Mouse (Mus musculus): ENCODE data around the gene Mmel1.

Gene Mmel1

DNA sequence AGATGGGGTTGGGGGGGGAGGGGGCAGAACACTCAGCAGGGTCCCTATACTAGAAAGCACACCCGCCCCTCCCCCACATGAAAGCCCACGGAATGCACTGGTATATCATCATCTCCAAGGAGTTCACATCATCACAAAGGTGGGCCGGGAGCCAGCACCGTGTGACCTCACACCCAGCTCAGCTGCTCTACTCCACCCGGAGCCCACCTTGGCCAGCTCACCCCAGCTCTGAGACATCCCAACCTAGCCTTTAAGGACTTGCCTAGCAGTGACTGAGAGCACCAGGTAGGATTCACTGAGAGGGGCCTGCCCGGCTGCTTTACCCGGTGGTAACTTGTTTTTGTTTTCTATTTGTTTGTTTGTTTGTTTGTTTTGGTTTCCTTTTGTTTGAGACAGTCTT is at the start of gene Mmel1:
Gene Mmel1 (plus strand): TSS at position 146 of the 400 bp plus-strand sequence.
- DNase-seq, result no peak

DNA sequence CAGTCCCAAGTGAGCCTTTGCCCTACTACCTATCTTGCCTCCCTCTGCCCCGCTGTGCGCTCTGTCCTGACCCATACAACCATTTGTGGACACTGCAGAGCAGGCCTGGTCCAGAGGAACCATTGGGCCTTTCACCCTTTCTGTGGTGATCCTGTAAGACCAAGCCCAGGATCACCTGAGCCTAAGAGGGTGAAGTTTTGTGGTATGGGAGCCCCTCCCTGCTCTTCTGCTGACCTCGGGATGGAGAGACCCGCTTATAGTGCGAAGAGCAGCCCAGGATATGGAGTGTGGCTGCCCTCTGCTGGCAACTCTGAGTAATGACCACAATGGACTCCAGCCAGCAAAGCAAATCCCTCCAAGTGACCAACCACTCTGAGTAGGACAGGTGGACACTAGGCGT is 43.7 kb upstream of the Mmel1 start:
- DNase-seq, result peak in 1 of 2 experiments; percentile 21

DNA sequence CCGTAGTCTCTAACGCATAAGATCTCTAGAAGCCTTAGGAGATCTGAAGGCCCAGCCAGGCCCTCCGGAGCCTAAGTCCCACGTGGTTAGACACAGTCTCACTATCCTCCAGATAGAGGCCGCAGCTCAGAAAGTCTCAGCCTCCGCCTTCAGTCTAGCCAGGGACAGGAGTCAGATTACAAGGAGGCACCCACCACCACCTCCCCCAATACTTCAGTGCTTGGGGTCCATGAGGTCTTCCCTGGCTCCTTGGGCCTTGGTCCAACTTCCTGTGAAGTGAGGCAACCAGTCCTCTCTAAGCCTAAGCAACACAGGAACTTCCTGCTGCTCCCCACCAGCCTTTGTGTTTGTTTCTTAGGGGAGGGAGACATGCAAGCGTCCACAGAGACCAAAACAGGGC is 43.2 kb upstream of the Mmel1 start:
- DNase-seq, result no peak

DNA sequence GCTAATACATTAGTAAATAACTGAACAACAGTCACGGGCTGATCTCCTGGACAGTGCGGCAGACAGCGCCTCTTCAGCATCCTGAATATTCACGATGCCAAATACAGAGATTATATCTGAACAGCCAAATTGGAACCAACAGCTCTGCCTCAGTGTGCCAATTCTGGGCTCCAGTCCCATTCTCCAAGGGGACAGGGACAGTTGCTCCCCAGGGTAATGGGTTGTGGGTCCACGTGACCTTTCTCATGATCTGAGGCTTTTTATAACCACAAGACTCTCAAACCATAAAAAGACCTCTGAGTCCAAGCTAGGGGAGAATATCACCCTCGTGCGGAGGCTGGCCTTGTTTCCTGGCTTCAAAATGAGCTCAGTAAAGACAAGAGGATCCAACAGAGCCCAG is 42.2 kb upstream of the Mmel1 start:
- no peak for DNase-seq

DNA sequence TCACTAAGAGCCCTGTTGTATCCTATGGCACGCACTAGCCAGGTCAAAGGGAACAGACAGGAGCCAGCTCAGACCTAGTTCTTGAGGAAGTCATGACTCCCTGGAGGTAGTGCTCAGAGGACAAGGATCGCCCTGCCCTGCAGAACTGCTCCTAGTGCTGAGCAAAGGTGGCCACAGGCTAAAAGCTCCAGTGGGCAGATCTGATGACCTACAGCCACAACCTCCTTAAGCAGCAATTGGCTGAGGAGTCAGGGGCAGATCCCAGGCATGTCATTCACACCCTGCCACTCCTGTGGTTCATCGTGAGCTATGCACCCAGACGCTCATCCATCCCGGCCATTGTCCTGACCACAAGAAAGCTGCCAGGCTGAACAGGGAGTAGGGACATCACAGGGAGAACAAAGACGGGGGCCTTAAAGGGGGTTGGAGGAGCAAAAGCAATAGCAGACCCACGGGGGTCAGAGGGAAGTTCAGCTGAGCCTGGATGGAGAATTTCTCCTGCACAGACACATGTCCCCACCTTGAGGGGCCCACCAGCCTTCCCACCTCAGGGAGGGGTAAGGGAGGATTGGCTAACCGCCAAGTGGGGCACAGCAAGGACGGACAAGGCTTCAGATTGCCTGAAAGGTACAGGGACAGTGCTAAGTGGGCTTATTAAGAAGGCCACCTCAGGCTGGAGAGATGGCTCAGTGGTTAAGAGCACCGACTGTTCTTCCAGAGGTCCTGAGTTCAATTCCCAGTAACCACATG is 41.3 kb upstream of the Mmel1 start:
- no peak for DNase-seq

DNA sequence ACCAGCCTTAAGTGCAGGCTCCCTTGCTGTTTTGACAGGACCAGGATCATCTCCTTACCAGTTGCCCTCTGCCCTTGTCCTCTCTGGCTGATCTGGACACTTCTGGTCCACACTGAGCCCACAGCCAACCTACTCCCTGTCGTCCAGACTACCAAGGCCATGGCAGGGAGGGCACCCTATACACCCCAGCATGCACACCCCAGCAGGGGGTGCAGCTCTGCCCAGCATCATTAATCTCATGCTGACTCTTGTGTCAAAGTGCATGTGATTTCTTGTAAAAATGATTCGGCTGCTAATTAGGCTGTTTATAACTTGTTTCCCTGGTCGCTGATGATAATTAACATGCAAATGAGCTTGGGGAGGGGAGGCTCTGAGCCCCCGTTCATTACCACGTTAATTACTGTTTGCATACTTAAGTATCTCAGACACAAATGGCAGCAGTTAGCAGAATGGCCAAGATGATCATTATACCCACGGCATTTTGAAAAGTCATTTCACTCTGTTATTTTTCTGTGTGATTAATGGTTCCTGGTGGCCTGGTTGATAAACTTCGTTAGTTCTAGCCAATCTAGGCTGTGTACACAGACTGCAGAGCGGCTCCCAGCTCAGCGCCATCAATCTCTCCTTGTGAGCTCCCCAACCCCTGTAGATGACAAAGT is 37.3 kb upstream of the Mmel1 start:
- no peak for DNase-seq

DNA sequence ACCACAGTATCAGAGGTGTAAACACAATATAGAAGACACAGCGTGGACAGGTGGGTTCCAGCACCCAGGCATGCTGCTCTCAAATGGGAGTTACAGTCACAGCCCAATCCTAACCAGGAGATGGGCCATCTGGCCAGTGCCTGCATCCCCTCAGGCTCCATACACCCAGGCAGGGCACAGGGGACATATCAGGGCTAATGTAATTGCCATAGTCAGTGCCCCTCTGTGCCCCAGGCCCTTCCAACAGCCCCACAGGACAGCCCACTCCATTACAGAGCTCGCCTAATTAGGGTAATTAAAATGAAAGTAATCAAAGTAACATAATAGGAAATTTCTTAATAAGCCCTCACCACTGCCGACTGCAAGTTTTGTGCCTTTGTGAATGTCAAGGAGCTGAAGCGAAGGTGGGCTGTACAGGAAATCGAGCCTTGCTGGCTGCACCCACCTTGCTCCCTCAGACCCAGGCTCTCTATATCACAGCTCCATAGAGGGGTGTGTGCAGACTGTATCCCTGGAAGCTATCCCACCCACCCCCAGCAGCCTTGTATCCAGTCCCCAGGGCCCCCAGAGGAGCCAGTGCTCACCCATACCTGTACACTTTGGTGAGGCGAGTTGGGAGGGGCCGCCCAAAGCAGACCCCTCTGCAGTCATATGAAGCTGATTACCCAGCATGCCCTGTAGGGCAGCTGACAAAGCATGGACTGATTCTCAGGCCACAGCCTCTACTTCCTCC is 33.0 kb upstream of the Mmel1 start:
- no peak for DNase-seq

DNA sequence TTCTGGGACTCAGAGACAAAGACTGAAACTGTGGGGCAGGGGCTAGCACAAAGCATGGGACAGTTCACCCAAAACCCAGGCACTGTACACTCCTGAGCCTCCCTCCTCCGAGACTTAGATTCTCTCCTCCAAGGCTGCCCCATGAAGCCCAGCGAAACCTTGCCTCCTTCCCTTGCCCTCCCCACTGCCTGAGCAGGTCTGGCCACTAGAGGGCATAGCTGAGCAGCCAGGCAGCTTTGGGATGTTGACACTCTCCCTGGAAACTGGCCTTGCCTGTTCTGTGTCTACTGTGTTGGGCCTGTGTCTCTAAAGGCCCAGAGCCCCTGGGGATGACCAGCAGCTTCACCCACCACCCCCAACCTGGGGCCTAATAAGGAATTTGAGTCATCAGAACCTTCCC is 32.2 kb upstream of the Mmel1 start, which contains the start of gene Ttc34:
Gene Ttc34 (plus strand): TSS at position 290 of the 400 bp plus-strand sequence.
- peak; percentile 22 to 46 for DNase-seq

DNA sequence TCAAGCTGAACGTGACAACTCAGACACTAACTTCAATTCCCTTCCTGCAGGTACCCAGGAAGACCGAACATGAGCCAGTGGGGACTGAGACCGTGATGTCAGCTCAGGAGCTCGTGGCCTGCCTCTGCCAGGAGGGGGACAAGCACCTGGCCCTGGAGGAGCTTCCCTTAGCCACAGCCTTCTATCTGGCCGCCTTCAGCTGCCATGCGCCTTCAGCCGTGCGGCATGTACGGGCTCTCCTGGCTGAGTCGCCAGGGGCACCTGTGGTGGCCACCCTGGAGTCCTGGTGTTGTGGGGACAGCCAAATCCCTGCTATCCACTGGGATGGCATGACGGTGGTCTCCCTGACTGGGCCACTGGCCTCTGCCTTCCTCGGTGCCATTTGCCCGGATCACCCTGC is 30.6 kb upstream of the Mmel1 start:
- DNase-seq, result no peak

DNA sequence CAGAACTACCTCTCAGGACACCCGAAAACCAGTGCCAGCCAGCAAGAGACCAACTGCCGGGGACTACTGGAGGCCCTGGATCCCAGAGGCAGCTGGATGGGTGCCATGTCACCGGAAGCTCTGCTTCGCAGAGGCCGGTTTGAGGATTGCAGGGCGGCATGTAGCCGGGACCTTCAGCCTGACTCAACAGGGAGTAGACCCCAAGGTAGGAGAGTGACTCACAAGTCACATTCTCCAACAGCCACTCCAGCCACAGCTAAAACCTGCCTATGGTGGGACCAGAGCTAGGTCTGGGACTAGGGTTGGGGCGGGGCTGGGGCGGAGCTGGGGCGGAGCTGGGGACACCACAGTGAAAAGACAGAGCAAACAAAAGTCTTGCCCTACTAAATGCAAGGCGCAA is 30.0 kb upstream of the Mmel1 start:
- DNase-seq, result no peak

DNA sequence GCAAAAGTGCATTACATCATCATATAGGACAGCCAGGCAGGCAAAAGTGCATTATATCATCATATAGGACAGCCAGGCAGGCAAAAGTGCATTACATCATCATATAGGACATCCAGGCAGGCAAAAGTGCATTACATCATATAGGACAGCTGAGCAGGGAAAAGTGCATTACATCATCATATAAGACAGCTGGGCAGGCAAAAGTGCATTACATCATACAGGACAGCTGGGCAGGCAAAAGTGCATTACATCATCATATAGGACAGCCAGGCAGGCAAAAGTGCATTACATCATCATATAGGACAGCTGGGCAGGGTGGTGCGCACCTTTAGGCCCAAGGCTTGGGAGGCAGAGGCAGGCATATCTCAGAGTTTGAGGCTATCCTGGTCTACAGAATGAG is 16.7 kb upstream of the Mmel1 start:
- no peak for DNase-seq

DNA sequence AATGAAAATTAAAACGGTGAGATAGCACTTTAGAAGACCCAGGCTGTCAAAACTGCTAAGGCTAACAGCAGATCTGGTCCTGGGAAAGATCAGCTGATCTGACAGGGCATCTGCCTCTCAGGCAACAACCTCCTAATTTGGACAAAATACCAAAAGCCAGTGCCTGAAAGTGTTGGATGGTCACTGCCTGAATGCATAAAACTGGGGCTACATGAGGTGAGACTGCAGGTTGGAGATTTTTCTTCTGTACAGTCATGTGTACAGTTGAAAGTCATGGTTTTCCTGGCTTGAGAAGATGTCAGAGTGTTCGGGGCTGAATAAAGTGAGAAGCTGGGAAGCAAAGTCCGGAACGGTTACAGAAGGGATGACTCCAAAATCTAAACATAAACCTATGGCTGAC is 15.5 kb upstream of the Mmel1 start:
- no peak for DNase-seq

DNA sequence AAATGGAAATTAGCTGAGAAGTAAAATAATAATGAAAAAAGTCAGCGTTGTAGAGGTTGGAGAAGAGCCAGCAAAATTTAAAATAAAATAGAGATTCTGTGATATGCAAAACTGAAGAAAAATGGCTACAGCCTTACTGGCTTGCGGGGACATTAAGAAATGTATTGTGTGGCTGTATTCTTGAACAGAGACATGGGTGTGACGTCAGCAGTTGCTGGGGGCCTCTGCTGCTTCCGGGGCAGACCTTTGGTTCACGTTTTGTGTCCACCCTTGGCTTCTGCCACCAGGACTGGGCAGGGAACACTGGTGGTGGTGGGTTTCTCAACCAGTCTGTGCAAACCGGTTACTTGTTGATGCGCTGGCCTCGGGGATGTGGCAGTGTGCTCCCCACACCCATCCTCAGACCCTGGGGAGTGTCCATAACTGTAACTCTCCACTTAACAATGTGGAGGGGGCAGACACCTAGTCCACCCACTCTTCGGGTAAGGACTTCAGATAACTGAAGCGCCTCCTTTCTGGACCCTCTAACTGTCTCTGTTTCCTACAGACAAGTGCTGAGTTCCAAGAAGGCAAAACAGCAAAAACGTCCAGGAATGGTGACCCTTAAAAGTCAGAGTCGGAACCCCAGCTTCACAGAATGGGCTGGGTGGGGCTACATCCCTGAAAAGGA is 14.6 kb upstream of the Mmel1 start:
- no peak for DNase-seq

DNA sequence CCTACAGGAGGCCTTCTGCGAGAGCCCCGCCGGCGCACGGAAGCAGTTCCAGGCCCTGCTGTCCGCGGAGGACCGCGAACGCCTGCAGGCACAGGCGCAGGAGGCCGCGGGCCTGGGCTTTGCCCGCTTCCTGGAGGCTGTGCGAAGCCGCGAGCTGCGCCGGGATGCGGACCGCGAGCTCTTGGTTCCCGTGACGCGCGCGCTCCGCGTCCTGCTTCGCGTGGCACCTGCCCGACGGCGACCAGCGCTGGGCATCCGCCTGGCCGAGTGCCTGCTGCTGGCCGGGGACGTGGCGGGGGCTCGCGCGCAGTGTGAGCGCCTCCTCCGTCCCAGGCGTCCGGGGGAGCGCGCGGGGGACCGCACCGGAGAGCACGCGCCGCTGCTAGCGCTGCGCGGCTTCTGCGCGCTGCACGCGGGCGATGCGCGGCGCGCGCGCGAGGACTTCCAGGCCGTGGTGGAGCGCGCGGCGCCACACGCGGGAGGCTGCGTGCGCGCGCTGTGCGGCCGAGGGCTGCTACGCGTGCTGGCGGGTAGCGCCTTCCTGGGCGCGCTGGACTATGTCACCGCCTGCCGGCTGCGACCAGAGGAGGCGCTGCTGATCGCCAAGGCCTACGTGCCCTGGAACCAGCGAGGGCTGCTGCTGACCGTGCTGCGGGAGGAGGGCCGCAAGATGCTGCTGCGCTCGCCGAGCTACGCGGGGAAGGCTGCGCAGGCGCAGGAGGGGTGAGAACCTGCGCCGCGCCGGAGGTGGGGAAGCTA is 13.5 kb upstream of the Mmel1 start:
- DNase-seq, result peak in 1 of 2 experiments; percentile 48

DNA sequence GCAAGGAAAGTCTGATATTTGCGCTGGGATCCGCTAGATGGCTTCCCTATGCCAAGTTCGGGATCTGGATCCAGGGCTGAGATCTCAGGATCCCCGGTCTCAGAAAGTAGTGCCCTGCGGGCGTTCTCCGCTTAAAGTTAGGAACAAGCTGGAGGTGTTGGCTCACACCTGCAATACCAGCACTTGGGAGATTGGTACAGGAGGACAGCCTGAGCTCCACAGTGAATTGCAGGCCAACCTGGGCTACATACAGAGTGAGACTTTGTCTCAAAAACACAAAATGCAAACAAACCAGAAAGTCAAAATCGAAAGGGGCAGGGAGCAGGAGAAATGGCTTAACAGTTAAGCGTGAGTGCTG is 12.9 kb upstream of the Mmel1 start:
- no peak for DNase-seq

DNA sequence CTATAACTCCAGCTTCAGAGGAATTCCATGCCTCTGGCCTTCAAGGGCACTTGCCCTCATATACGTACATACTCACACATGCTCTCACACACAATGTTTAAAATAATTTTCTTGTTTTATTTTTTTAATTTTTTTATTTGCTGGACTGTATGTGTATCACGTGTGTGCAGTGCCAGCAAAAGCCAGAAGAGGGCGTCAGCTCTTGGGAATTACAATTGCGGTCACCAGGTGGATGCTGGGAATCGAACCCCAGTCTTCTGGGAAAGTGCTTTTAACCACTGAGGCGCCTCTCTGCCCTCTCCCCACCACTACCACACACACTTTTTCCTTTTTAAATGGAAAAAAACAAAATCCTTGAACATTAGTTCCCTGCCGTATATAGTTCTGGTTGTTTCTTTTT is 12.5 kb upstream of the Mmel1 start:
- no peak for DNase-seq

DNA sequence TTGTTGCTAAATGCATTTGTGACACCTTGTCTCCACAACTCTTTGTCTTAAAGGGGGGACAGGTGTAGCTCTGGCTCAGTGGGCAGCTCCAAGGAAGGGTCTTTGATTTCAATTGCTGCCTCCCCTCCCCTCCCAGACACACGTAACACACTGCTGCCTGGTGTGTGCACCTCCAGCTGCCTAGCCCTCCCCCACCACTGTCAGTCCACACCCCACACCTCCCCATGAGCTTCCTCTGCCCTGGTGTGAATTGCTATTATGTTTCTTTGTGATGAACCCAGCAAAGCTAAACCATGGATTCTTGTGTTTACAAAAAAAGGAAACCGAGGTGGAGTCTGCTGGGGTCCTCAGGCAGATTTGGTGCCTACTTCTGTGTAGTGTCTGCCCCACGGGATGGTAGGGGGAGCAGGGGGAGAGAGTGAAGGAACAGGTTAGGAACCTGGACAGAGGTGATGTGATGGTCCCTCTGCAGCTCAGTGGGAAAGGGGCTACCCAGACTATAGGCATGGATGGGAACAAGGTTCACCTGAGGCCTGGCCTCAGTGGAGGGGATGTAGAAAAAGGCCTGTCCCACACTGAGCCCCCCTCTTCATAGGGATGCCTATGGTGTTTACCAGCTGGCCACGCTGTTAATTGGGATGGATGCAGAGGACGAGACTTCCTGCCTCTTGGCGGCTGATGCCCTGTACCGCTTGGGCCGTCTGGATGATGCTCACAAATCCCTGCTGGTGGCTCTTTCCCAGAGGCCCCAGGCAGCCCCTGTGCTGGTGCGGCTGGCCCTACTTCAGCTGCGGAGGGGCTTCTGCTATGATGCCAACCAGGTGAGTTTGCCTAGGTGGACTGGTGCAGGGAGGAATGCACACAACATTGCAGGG is 11.8 kb upstream of the Mmel1 start:
- DNase-seq, result no peak

DNA sequence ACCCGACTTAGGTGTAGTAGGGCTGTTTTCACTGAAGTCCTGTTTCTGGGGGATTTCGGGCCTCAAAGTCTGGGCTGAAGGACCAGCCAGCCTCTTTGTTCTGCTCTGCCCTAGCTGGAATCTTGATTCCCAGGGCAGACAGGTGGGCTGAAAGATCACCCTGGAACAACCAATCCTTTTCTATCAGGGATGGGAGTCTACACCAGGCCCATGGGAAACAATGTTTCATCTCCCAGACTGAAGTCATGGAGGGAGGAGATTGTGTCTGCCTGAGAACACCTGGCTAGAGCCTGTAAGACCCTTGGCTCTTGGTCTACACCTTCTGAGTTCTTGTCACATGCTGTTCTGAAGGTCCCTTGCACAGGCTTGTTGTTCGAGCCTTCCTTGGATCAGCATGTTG is 10.8 kb upstream of the Mmel1 start:
- no peak for DNase-seq

DNA sequence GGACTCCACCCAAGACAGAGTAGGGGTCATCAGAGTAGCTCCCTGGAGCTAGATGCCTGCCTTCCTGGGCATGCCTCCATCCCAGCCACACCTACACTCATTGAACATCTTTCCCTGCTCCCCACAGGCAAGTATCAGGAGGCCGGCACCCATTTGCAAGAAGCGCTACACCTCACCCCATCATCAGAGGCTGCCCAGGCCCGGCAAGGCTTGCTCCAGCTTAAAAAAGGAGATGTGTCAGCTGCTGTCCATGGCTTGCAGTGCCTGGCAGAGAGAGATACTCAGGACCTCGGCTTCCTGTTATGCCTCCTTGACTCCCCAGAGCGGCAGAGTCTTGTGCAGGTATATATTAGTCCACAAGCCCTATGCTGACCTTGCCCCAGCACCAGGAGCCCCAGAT is 7.4 kb upstream of the Mmel1 start:
- DNase-seq, result no peak

DNA sequence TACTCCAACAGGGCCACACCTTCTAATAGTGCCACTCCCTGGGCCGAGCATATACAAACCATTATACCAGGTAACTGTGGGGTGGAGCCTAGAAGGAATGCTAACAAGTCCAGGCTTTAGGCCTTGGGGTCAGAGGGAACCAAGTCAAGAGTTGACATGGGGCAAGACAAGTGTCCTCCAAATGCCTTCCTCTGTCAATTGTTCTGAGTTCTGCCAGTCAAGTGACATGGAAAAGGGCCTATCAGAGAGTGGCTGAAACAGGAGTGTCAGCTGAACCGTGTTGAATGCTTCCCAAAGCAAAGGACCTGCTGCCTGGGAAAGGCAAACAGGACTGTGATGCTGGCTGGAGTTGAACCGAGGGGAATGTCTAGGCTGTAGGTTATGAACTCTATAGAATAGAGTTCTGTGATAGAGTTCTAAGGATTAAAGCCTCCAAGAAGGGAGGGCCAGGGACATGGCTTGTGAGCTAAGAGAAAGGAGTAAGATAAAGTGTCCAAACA is 5.9 kb upstream of the Mmel1 start:
- DNase-seq, result no peak

DNA sequence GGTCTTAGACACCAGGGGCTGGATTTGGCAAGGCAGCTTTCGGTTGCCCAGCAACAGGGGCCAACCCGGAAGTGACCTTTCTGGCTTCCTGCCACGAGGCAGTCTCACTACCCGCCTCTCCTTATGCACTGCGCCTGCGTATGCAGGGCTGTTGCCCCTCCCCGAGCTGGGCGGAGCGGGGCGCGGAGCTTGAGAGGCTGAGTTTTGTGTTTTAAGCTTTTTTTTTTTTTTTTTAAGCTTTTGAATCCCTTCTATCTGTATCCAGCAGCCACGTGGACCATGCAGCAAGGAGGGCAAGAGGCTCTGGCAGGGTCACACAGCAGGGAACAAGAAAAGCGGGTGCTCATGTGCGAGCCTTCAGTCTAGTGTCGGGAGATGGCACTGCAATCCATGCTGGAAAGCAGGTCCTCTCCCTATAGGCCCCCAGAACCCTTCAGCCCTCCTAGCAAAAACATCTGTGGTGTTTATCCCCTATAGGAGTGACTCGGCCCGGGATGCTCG is 5.1 kb upstream of the Mmel1 start:
- DNase-seq, result peak; percentile 75 to 80

Data from spleen, adult 18-20 months (tissue).